Comparison of ENCODE assay signal across 23 mouse cellular contexts in genomic region chr5:137173967-137174366, GRCm38 (mm10). TPM values are rescaled to one million over a fixed set of nuclear protein-coding genes. Genes with fewer than 3 reads are reported as not detected.
"Had no signal": no experiment of that assay in that cellular context is flagged by ENCODE, and none has a peak within 500 bp of the region (broad histone marks: within the 10 kb centered on the region; RNA-seq: fewer than 3 reads in every experiment).

No protein-coding gene starts in this region.

- H3K27ac ChIP-seq: lung, embryonic 15.5 days; macrophage; midbrain, embryonic 13.5 days; midbrain, embryonic 15.5 days; neural tube, embryonic 12.5 days had no signal

- H3K4me2 ChIP-seq: lung, embryonic 15.5 days; midbrain, embryonic 11.5 days; midbrain, embryonic 13.5 days; midbrain, embryonic 15.5 days; neural tube, embryonic 12.5 days had no signal

- H3K36me3 ChIP-seq: lung, embryonic 15.5 days; midbrain, embryonic 13.5 days; midbrain, embryonic 15.5 days; neural tube, embryonic 12.5 days had no signal

- ATAC-seq: liver, postnatal 0 days; lung, postnatal 0 days; midbrain, embryonic 13.5 days; midbrain, embryonic 15.5 days had no signal

- H3K4me1 ChIP-seq: lung, embryonic 15.5 days; megakaryocyte, embryonic 14.5 days; midbrain, embryonic 13.5 days; midbrain, embryonic 15.5 days; neural tube, embryonic 12.5 days had no signal

- H3K9ac ChIP-seq: liver, postnatal 0 days; lung, embryonic 15.5 days; midbrain, embryonic 13.5 days; midbrain, embryonic 15.5 days; neural tube, embryonic 12.5 days had no signal

- H3K9me3 ChIP-seq: lung, embryonic 15.5 days; megakaryocyte, embryonic 14.5 days; midbrain, embryonic 13.5 days; midbrain, embryonic 15.5 days; neural tube, embryonic 12.5 days had no signal

- H3K27me3 ChIP-seq: lung, embryonic 15.5 days; midbrain, embryonic 13.5 days; midbrain, embryonic 15.5 days; neural tube, embryonic 12.5 days had no signal

- DNase-seq: liver, postnatal 0 days; lung, adult 2 months; lung, postnatal 14 days; lung, postnatal 36 days; right cerebral cortex, postnatal 25 days; right cerebral cortex, postnatal 4 days; spleen, adult 18-20 months; thymus, adult 18-20 months; thymus, postnatal 14 days had no signal

- H3K4me3 ChIP-seq: lung, embryonic 15.5 days; megakaryocyte, embryonic 14.5 days; midbrain, embryonic 13.5 days; midbrain, embryonic 15.5 days; neural tube, embryonic 12.5 days had no signal

RNA-seq across cellular contexts. Expression of gene Muc3, which starts 24.8 kb away (rescaled TPM):
- total RNA-seq: megakaryocyte progenitor cell, adult 5-6 weeks; midbrain, postnatal 0 days; monocyte, adult 5-6 weeks; neutrophil, adult 5-6 weeks had no signal
- polyA plus RNA-seq: liver, postnatal 0 days; lung, adult 2 months; lung, embryonic 15.5 days; lung, postnatal 0 days; macrophage; midbrain, embryonic 11.5 days; midbrain, embryonic 13.5 days; midbrain, embryonic 15.5 days; midbrain, postnatal 0 days; neural tube, embryonic 12.5 days; neural tube, embryonic 14.5 days; stomach, embryonic 14.5 days had no signal

RNA-seq across cellular contexts. Expression of gene Muc3a, which starts 38.2 kb away (rescaled TPM):
- total RNA-seq: midbrain, postnatal 0 days; monocyte, adult 5-6 weeks had no signal
- polyA plus RNA-seq: lung, postnatal 0 days; macrophage; midbrain, embryonic 11.5 days; midbrain, embryonic 13.5 days; neural tube, embryonic 12.5 days had no signal
